Mouse (Mus musculus) hematopoietic stem cell, adult 5-6 weeks (primary cell): ENCODE data around the gene Cmtm4. TPM values are rescaled to one million over a fixed set of nuclear protein-coding genes. Genes with fewer than 3 reads are reported as not detected.
A peak's percentile ranks its signal among the peaks of the same experiment; 100 is the strongest.

Experiments used
- ATAC-seq, 2 experiments: fragments of 125-278 bp in 1 of 2; replicated peaks in 1 of 2; 2 replicates each; pipeline ENCODE4 v1.8.0; 2016 to 2017; ENCODE audit warnings: inconsistent platforms in 2 of 2, mild to moderate bottlenecking in 2 of 2, moderate number of reproducible peaks in 2 of 2, low read depth in 1 of 2, moderate TSS enrichment in 1 of 2; ENCODE audit not compliant: low FRiP score in 2 of 2, poor library complexity in 2 of 2, severe bottlenecking in 2 of 2, insufficient read depth in 1 of 2, low TSS enrichment in 1 of 2
- total RNA-seq: library from RNA; stranded (forward); fragments of 172-1452, 232-1000 nt; gene quantifications from 2 replicates; pipeline ENCODE4 v1.2.3, GENCODE M21; 2017

The Cmtm4 gene
- 3.7 and 4.4 TPM in 2 replicates for total RNA-seq

DNA sequence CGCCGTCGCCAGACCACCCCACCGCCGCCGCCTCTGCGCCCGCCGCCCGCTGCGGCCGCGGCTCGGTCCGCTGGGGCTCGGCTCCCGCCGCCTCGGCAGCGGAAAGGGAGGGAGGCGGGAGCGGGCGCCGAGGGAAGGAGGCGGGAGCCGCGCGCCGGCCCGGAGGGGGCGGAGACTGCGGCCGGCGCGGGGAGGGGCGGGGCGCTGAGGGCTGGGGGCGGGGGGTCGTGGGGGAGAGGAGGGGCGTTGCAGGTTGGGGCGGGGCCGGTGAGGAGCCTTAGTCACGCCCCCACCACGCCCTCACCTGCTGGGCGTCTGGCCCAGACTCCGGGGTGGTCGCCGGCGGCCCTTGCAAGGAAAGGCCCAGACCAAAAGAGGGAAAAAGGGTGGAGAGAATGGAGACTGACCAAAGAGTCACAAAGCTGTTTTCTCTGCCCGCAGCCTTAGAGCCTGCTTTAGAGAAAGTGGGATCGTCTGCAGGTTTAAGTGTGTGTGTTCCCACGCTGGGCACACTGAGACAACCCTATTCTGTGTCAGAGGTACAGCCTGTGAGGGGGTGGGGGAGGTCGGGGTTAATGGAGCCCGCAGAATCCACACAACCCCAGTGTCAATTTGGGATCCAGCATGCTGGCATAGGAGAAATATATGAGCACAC lies at the start of gene Cmtm4:
Cmtm4 (minus strand) TSS at position 105 of the 655 bp plus-strand sequence.
- ATAC-seq: peak; percentile 30 to 37

DNA sequence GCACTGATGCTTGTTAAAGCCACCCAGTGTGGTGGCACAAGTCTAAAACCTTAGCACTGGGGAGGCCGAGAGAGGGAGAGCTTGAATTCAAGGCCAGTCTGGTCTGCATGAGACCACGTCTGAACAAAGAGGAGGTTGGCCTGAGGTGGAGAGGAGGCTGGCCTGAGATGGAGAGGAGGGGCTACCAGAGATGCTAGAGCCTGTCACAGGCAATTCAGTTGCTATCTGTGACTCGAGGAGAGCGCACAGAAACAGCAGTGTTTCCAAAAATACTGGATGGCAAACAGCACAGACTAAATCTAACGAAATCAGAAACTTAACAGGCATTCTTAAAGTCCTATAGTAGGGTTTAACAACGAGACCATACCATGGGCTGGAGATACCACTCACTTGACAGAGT lies 49.6 kb upstream of the Cmtm4 start:
- ATAC-seq: no peak

DNA sequence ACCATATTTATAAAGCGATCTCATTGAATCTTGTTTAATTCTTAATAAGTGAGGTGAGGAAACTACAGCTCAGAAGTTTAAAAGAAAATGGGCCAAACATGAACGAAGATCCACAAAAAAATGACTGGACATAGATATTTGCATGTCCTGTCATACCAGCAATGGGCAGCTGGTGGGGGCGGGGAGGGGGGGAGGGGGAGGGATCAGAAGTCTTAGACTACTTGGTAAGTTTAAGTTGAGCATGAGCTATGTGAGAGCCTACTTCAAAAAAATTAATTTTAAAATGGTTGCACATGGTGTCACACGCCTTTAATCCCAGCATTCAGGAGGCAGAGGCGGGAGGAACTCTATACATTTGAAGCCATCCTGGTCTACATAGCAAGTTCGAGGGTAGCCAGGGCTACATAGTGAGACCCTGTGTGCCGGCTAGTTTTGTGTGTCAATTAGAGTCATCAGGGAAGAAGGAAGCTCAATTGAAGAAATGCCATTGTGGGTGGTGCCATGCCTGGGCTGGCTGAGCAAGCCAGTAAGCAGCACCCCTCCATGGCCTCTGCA lies 47.6 kb upstream of the Cmtm4 start:
- no peak for ATAC-seq

DNA sequence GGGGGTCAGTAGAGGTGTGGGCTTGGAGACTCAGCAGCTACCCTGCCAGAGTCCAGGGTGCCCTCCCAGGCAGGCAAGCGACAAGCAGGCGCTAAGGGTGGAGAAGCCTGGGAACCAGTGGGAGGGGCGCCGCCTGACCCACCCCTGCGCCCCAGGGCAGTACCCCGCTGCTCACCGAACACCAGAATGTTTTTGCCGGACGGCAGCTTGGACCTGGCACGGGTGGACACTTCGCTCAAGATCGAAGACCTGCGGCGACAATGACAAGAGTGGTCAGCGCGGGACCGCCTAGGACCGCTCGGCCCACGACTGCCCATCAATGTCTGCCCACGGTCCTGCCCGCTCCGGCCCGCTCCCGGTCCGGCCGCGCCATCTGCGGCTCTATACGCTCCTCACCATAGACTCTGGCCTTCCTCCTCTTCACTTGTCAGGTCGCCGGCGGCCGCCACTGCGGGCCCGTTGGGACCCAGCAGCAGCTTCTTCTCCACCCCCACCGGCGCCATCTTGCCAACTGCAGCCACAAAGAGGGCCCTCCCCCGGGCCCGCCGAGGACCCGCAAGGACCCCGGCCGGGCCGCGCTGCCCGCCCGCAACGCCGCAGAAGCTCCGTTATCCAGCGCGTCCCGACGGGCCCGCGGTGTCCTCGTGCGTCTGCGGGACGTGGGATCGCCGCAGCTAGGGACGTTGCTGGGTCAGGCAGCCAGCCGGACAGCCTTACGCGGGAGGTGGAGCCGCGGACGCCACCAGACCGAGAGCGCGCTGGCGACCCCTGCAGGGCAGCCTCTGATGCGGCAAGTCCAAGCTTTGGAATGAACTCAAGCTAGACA lies 46.9 kb upstream of the Cmtm4 start, which contains the start of gene Dync1li2:
Dync1li2 (minus strand) TSS at position 749 of the 826 bp plus-strand sequence.
- peak; percentile 88 to 91 for ATAC-seq

DNA sequence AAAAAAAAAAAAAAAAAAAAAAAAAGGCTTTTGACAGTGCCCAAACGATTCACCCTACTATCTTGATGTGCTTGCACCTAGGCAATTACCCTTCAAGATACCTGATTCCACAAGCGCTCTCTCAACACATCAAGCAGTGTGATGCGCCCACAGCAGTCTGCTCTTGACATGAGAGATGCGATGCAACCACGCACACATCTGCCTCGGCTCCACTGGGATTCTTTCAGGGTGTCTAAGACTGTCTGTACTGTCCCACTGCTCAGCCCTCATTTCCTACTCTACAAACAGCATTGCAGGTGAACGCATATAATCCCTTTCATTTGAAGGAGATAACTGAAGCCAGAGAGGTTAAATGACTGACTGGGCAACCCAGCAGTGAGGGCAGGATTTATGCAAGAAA lies 46.0 kb upstream of the Cmtm4 start:
- ATAC-seq: no peak

DNA sequence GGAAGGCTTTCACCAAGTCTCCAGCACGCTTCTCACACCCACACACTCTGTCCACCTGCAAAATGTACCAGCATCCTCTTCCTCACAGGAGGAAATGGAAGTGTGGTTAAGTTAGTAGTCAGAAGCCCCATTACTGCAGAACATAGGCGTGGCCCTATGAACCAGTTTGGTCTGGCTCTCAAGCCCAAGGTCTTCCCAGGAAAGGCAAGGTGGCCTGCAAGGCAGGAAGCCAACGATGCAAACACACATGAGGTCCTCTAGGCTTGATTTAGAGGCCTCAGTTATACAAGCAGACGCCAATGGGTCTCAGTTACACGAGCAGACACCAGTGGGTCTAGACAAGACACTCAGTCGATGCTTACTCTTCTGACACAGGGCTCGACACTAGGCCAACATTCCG lies 43.9 kb upstream of the Cmtm4 start:
- no peak for ATAC-seq

DNA sequence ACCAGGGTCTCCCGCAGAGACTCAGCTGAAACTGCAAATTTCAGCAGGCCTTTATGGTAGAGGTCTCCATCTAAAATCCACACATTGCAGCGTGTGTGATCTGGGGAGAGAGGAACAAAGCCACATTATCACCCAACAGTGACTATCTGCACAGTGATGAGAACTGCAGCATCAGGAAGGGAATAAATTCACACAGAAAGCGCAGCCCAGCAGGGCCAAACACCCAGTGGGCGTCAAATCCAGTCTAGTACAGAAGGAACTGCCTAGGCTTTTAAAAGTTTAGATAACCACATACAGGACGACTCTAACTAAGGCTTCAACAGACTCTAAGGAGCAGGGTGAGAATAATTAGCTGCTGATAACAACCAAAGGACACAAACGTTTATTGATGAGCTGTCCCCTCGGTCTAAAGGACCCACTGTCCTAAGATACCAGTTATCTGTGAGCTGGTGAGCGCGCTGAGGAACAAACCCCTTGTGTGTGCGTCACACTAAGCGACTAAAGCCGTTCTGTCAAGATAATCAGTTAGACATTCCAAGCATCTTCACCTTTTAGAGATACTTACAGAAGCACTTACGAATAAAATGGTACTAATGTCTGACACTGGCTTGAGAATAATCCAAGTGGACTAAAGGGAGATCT lies 42.0 kb upstream of the Cmtm4 start:
- ATAC-seq: no peak

DNA sequence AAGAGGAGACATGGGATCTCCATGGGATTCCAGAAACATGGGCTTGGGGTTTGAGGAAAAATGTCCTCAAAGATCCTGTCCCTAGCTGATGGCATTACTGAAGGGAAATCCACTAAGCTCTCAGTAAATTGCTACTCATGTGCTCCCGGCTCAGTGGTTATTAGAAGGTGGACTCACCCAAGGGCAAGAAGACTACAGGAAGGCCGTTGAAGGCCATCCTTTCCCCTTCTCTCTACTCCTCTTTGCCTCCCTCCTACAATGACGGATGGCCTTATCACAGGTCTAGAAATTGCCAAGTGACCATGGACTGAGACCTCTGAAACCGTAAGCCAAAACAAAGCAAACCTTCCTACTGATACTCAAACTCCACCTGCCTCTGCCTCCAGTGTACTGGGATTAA lies 41.0 kb upstream of the Cmtm4 start:
- no peak for ATAC-seq

DNA sequence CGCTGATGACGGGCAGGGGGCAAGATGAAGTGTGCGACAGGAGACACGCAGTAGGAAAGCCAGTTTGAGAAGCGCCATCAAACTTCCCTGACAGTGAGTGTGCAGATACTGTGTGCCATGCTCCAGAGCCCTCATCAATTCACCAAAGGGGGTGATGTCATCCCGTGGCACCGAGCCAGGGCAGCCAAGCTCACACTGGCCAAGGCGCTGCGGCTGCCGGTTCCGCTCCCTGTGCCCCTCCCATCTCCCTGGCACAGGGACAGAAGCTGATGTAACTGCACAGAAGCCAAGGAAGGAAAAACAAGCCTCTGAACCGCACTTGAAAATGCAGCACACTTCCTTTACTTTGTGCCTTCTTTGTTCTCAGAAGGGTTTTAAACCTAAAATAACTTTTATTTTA lies 40.4 kb upstream of the Cmtm4 start:
- peak; percentile 91 for ATAC-seq

DNA sequence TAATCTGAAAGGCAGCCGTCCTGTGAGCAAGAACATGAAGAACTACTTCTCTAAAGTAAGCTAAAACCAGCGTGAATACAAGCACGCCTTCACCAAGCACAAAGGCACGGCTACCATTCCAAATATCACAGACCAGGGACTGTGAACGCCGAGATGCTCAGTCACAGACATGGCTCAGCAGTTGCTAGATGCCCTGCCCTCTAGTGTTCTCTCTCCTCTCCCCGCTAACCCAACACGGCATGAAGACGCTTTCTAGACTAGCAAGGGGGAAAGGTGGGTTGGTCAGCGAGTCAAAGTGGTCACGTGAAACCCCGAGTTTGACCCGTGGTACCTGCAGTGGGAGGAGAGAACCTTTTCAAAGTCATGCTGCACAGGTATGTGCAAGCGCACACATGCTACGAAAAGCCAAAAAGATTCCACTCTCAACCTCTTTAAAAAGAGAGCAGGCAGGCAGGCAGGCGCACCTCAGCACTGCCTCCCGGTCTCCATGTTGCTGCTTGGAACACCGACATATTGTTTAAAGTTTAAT lies 39.3 kb upstream of the Cmtm4 start:
- ATAC-seq: no peak

DNA sequence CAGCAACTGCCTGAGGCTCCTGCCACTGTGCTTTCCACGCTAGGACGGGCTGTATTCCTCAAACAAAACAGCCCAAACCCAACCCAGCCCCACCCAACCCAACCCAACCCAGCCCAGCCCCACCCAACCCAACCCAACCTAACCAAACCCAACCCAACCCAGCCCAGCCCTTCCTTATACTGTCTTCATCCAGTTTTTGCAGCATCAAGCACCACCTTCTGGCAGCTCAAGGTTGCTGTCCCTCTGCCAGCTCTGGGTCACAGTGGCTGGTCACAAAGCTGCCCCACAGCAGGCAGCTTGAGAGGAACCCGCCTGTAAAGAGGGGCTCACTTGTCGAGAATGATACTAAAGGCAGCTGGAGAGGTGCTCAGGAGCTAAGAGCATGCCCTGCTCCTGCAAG lies 38.7 kb upstream of the Cmtm4 start:
- ATAC-seq: no peak

DNA sequence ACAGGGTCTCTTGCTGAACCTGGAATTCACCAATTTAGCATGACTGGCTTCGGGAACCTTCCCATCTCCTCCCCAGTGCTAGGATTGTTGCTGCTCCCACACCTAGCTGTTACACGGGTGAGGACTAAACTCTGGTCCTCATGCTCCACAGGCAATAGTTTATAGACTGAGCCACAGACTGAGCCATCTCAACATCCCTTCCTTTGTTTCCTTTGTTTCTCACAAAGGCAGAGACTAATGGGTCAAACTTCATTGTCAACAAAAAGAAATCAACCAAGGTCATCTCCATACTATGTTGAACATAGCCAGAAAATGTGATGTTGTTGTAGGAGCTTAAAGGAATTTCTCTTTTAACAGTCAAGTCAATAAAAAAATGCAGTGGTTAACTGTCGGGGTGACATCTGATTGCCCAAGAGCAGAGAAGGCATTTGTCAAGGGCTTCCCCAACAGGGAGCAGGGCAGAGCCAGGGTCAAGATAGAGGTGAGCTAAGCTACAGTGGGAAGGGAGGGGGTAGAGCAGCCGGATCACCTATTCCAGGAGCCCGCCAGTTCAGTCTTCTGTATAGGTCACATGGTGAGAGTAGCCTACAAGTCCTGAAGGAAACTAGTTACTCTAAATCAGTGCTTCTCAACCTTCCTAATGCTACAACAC lies 37.7 kb upstream of the Cmtm4 start:
- no peak for ATAC-seq

DNA sequence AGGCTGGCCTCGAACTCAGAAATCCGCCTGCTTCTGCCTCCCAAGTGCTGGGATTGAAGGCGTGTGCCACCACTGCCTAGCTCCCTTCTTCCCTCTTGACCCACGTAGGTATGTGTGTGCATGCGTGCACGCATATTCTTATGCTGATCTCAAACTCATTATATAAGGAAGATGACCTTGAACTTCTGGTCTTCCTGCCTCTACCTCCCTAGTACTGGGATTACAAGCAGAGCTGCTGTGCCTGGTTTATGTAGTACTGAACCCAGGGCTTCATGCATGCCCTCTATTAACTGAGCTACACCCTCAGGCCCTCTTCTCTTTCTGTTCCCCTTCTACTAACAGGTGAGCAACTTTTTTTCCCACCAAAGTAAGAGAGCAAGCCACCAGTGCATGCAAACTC lies 37.0 kb upstream of the Cmtm4 start:
- ATAC-seq: no peak

DNA sequence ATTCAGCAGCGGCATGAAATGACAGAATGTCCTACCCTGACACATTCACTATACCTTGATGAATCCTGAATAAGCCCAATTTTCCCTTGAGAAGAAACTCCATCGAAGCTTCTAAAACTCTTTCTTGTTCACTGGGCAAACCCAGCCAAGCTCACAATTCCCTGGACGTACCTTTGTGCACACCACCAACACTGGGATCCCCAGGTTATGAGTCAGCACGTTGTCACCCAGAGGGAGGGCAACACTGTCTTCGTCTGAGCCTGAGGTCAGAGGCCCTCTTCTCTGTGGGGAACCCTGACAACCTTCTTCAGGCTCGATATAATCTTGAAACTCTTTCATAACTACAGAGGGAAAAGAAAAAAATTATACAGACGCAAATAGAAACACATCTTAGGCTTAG lies 34.6 kb upstream of the Cmtm4 start:
- no peak for ATAC-seq

DNA sequence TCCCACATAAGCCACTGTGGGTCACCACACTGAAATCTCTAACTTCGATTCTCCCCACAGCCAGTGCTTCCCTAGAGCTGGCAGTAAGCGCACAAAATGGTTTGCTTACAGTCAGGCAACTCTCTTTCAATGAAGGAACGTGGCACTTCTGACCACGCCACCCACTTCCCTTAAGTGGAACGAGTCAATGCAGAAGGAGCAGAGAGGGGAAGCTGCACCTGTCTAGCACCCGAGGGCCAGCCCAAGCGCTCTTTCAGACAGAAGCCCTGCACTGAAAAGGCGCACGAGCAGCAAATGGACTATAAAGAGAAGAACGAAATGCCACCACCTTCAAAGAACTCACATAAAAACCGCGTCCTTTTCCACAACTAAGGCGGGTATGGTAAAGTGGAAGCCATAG lies 32.1 kb upstream of the Cmtm4 start:
- peak; percentile 8 to 39; a peak in 1 of 4 replicates for ATAC-seq

DNA sequence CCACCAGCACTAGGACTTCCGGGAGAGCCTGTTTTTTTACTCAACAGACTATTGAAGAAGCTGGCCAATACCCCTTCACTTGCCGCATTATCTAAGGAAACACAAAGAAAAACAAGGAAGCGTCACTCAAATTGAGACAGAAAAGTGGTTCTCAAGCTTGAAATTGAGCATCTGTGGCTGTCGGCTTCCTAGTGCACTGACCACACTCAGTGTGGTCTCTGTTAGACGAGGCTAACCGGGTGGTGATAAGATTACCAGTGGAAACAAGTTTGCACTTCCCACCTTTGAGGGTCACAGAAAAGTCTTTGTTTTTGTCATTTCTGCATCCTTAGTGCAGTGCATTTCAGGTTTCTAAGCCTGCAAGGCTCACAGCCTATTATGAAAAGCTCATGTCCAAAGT lies 26.7 kb upstream of the Cmtm4 start:
- peak in 1 of 2 experiments; percentile 29; a peak in 1 of 4 replicates for ATAC-seq

DNA sequence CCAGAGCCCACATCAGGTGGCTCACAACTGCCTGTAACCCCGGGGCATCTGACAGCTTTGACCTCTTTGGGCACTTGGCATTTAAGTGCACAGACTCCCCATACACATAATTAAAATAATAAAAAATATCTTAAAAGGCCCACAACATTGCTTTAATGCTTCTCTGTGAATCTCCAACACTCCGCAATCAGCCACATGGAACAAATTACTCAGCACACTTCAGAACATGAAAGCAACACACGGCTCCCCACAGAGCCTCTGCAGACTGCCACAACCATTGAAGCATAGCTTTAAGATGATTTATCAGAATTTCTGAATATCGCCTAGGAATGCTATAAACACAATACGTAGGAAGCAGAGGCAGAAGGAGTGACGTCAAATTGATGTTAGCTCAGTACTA lies 20.4 kb upstream of the Cmtm4 start:
- no peak for ATAC-seq
